7 mouse cellular contexts compared by ENCODE assay signal in the genomic region with DNA sequence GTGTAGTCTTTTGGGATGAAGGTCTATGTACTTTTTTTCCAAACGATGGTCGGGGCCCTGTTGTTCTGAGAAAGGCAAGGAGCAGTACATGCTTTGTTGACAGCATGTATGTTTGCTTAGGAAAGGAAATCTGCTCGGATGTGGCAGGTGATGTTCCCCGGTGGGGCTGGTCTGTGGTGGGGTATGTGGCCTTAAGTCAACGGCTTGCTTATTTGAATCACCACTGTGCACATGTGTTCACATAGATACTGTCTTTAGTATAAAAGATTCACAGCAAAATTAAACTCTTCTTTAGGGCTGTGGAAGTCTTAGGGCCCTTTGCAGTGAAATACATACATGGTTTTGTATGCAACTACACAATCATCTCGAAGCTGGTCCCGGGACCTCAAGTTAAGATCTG. TPM values are rescaled to one million over a fixed set of nuclear protein-coding genes. Genes with fewer than 3 reads are reported as not detected.
A peak's percentile ranks its signal among the peaks of the same experiment; 100 is the strongest.
DNase-seq lines count a peak whose midpoint lies in the region; ATAC-seq and TF ChIP-seq lines count a peak whose summit lies in the region.

No protein-coding gene starts in this region.

- no peak for TF ChIP-seq CTCF in spleen, adult 2 months (IDR thresholded peaks at IDR 0.05; ENCODE audit: extremely low read depth, insufficient read depth, insufficient read length, insufficient replicate concordance)
- no peak for TF ChIP-seq CTCF in forebrain, postnatal 0 days (IDR thresholded peaks at IDR 0.05; ENCODE audit: low read depth)
- no peak for TF ChIP-seq CTCF in liver, postnatal 0 days (IDR thresholded peaks at IDR 0.05; ENCODE audit: low read depth)

- no peaks in the 10 kb centered on the region for H3K9me3 ChIP-seq in forebrain, postnatal 0 days (ENCODE audit: low read length)
- no peaks in the 10 kb centered on the region for H3K9me3 ChIP-seq in liver, postnatal 0 days (ENCODE audit: low read length)

- no peaks in the 10 kb centered on the region for H3K36me3 ChIP-seq in spleen, adult 2 months (ENCODE audit: control insufficient read depth, insufficient read depth, low read length)
- no peaks in the 10 kb centered on the region for H3K36me3 ChIP-seq in forebrain, postnatal 0 days (ENCODE audit: insufficient read depth)
- H3K36me3 ChIP-seq in liver, postnatal 0 days (replicated peaks; ENCODE audit: insufficient read depth, low read length): no peaks in the 10 kb centered on the region

- TF ChIP-seq EP300 in liver, postnatal 0 days (IDR thresholded peaks at IDR 0.05; ENCODE audit: low read depth): no peak

- H3K27me3 ChIP-seq in spleen, adult 2 months (ENCODE audit: control insufficient read depth, insufficient read depth, low read length): no peaks in the 10 kb centered on the region
- no peaks in the 10 kb centered on the region for H3K27me3 ChIP-seq in forebrain, postnatal 0 days (ENCODE audit: insufficient read depth, low read length)
- no peaks in the 10 kb centered on the region for H3K27me3 ChIP-seq in liver, postnatal 0 days (ENCODE audit: insufficient read depth, low read length)

- 2% methylated on average over 7 of the region's 7 CpGs for WGBS in spleen, adult 2 months
- WGBS in forebrain, postnatal 0 days: 39% methylated on average over 7 of the region's 7 CpGs
- WGBS in liver, postnatal 0 days (ENCODE audit: insufficient replicate concordance): 9% methylated on average over 7 of the region's 7 CpGs

- H3K4me2 ChIP-seq in forebrain, postnatal 0 days (ENCODE audit: low read depth): peak overlapping the region; percentile 86
- peak overlapping the region; percentile 98 for H3K4me2 ChIP-seq in liver, postnatal 0 days (ENCODE audit: low read depth, low read length)

- DNase-seq in spleen, adult 2 months (ENCODE audit: low read depth in 1 of 2, low spot score in 2 of 2): no peak
- no peak for DNase-seq in spleen, adult 12 weeks (ENCODE audit: low spot score)
- DNase-seq in forebrain, postnatal 0 days: no peak
- no peak for DNase-seq in liver, postnatal 0 days
- DNase-seq in thymus, postnatal 4 days: peak; percentile 58
- no peak for DNase-seq in adrenal gland, adult 2 months

- no peak for ATAC-seq in forebrain, postnatal 0 days
- ATAC-seq in liver, postnatal 0 days: no peak
- ATAC-seq in megakaryocyte-erythroid progenitor cell, adult 5-6 weeks (replicated peaks; ENCODE audit: low FRiP score, low TSS enrichment, poor library complexity, severe bottlenecking): no peak

- H3K9ac ChIP-seq in forebrain, postnatal 0 days: peak overlapping the region; percentile 96
- peak overlapping the region; percentile 99 for H3K9ac ChIP-seq in liver, postnatal 0 days (replicated peaks)

- peak overlapping the region; percentile 94 for H3K27ac ChIP-seq in spleen, adult 2 months (ENCODE audit: insufficient read depth, low read length)
- H3K27ac ChIP-seq in forebrain, postnatal 0 days (ENCODE audit: low read depth, low read length): no peak overlapping the region
- H3K27ac ChIP-seq in liver, postnatal 0 days (ENCODE audit: low read depth): peak overlapping the region; percentile 99

- peak overlapping the region; percentile 85; the same call in 1 of the 2 replicates for H3K4me3 ChIP-seq in spleen, adult 2 months (ENCODE audit: extremely low read depth, insufficient read depth, insufficient read length)
- H3K4me3 ChIP-seq in forebrain, postnatal 0 days (ENCODE audit: low read depth, low read length): peak overlapping the region; percentile 86
- H3K4me3 ChIP-seq in liver, postnatal 0 days (ENCODE audit: low read depth, low read length): peak overlapping the region; percentile 91

- no peak for TF ChIP-seq POLR2A in spleen, adult 2 months (IDR thresholded peaks at IDR 0.05; ENCODE audit: low read depth, low read length)

- peaks cover 2% of the 10 kb centered on the region; the same call in 1 of the 2 replicates for H3K4me1 ChIP-seq in spleen, adult 2 months (ENCODE audit: control insufficient read depth, insufficient read depth, insufficient read length)
- peaks cover 25% of the 10 kb centered on the region for H3K4me1 ChIP-seq in forebrain, postnatal 0 days (ENCODE audit: insufficient read depth)
- peaks cover 28% of the 10 kb centered on the region for H3K4me1 ChIP-seq in liver, postnatal 0 days (ENCODE audit: insufficient read depth)

RNA-seq across cellular contexts. Expression of gene Zfp652, which starts 1.9 kb away (rescaled TPM):
- 18.2 and 25.8 TPM in 2 replicates for polyA plus RNA-seq in spleen, adult 2 months (2012; rRNA removed)
- 22.3 and 29.4 TPM in 2 replicates for total RNA-seq in forebrain, postnatal 0 days (2014; rRNA removed)
- 11.5 and 16.5 TPM in 2 replicates for polyA plus RNA-seq in forebrain, postnatal 0 days (2015; fragmentation: Nextera tagmentation; extraction: Ambion mirVana)
- polyA plus RNA-seq in liver, postnatal 0 days (2015; fragmentation: Nextera tagmentation; extraction: Ambion mirVana): 5.0 and 5.6 TPM in 2 replicates
- total RNA-seq in megakaryocyte-erythroid progenitor cell, adult 5-6 weeks (2014; fragmentation: Nextera tagmentation): 43.0 and 54.5 TPM in 2 replicates
- total RNA-seq in megakaryocyte-erythroid progenitor cell, adult 5-6 weeks (2017): 27.4 and 28.2 TPM in 2 replicates
- 10 to 100 TPM; 39.6 to 40.7 TPM for total RNA-seq in adrenal gland, adult 2 months (2021)
- 20.7 and 24.9 TPM in 2 replicates for polyA plus RNA-seq in adrenal gland, adult 2 months (2012; rRNA removed)

RNA-seq across cellular contexts. Expression of gene B130006D01Rik, which starts 9.0 kb away (rescaled TPM):
- polyA plus RNA-seq in spleen, adult 2 months (2012; rRNA removed): 0.08 and 0.14 TPM in 2 replicates
- 1.9 and 2.5 TPM in 2 replicates for total RNA-seq in forebrain, postnatal 0 days (2014; rRNA removed)
- 0.10 and 0.47 TPM in 2 replicates for polyA plus RNA-seq in forebrain, postnatal 0 days (2015; fragmentation: Nextera tagmentation; extraction: Ambion mirVana)
- polyA plus RNA-seq in liver, postnatal 0 days (2015; fragmentation: Nextera tagmentation; extraction: Ambion mirVana): 0.18 and 0.31 TPM in 2 replicates
- 7.1 and 7.5 TPM in 2 replicates for total RNA-seq in megakaryocyte-erythroid progenitor cell, adult 5-6 weeks (2014; fragmentation: Nextera tagmentation)
- 1.5 TPM in 1 of 2 replicates, not detected in the other for total RNA-seq in megakaryocyte-erythroid progenitor cell, adult 5-6 weeks (2017)
- under 1 TPM; 0.58 to 0.76 TPM for total RNA-seq in adrenal gland, adult 2 months (2021)
- 0.07 TPM in 1 of 2 replicates, not detected in the other for polyA plus RNA-seq in adrenal gland, adult 2 months (2012; rRNA removed)

RNA-seq across cellular contexts. Expression of gene Phb, which starts 47.7 kb away (rescaled TPM):
- 46.5 and 49.5 TPM in 2 replicates for polyA plus RNA-seq in spleen, adult 2 months (2012; rRNA removed)
- total RNA-seq in forebrain, postnatal 0 days (2014; rRNA removed): 130 and 149 TPM in 2 replicates
- polyA plus RNA-seq in forebrain, postnatal 0 days (2015; fragmentation: Nextera tagmentation; extraction: Ambion mirVana): 192 and 197 TPM in 2 replicates
- 236 and 246 TPM in 2 replicates for polyA plus RNA-seq in liver, postnatal 0 days (2015; fragmentation: Nextera tagmentation; extraction: Ambion mirVana)
- 120 and 179 TPM in 2 replicates for total RNA-seq in megakaryocyte-erythroid progenitor cell, adult 5-6 weeks (2014; fragmentation: Nextera tagmentation)
- total RNA-seq in megakaryocyte-erythroid progenitor cell, adult 5-6 weeks (2017): 189 and 190 TPM in 2 replicates
- total RNA-seq in adrenal gland, adult 2 months (2021): 100 to 1,000 TPM; 204 to 395 TPM
- polyA plus RNA-seq in adrenal gland, adult 2 months (2012; rRNA removed): 125 and 220 TPM in 2 replicates
